12 mouse cellular contexts compared by ENCODE assay signal in genomic region chr17:42120759-42121158, GRCm38 (mm10).
A peak's percentile ranks its signal among the peaks of the same experiment; 100 is the strongest.
DNase-seq lines count a peak whose midpoint lies in the region; ATAC-seq lines count a peak whose summit lies in the region.
"Had no signal": no experiment of that assay in that cellular context is flagged by ENCODE, and none has a peak within 500 bp of the region (broad histone marks: within the 10 kb centered on the region; RNA-seq: fewer than 3 reads in every experiment).

No protein-coding gene starts in this region.

- intact Hi-C loops in left cerebral cortex, postnatal 4 days (cut with DNase I) = no loop called here
- intact Hi-C loops in left cerebral cortex, postnatal 36 days (cut with DNase I) = no loop called here

- ATAC-seq in cerebellum, adult (ENCODE audit: insufficient number of reproducible peaks, low FRiP score, low TSS enrichment) = no peak
- ATAC-seq: activated CD4-positive, CD25-positive, alpha-beta regulatory T cell, adult 4 months; forebrain, embryonic 14.5 days had no signal

- peak; percentile 79 for DNase-seq in cerebellum, postnatal 10 days
- DNase-seq in left cerebral cortex, postnatal 4 days = peak; percentile 72
- DNase-seq in left cerebral cortex, postnatal 36 days (ENCODE audit: low spot score in 2 of 2) = no peak
- DNase-seq in NIH3T3 (ENCODE audit: low read depth) = peak; percentile 43
- peak; percentile 66 for DNase-seq in kidney, postnatal 10 days
- DNase-seq in spleen, postnatal 4 days (ENCODE audit: low spot score in 2 of 2) = no peak
- no peak for DNase-seq in thymus, postnatal 25 days
- DNase-seq: B cell, adult 2 months; heart, adult 2 months had no signal

Comparison
In these comparisons a context has a peak if more than half of its experiments do, and no peak if none do; other contexts are left out.
1. DNase-seq: peak in cerebellum, postnatal 10 days (2 of 2), left cerebral cortex, postnatal 4 days (single experiment), NIH3T3 (single experiment) and kidney, postnatal 10 days (single experiment); none in left cerebral cortex, postnatal 36 days (0 of 2), spleen, postnatal 4 days (0 of 2) and thymus, postnatal 25 days (single experiment).